Comparison of ENCODE assay signal across 7 mouse cellular contexts in genomic region chr8:117738206-117738605, GRCm38 (mm10). TPM values are rescaled to one million over a fixed set of nuclear protein-coding genes. Genes with fewer than 3 reads are reported as not detected.
"Had no signal": no experiment of that assay in that cellular context is flagged by ENCODE, and none has a peak within 500 bp of the region (broad histone marks: within the 10 kb centered on the region; RNA-seq: fewer than 3 reads in every experiment).

No protein-coding gene starts in this region.

RNA-seq across cellular contexts. Expression of gene Hsd17b2, which starts 36.5 kb away (rescaled TPM):
- polyA plus RNA-seq: heart, embryonic 14.5 days; heart, embryonic 15.5 days; heart, postnatal 0 days; hindbrain, embryonic 10.5 days; hindbrain, embryonic 11.5 days; hindbrain, embryonic 12.5 days; hindbrain, embryonic 13.5 days had no signal
